Mouse (Mus musculus): ENCODE results near the gene Hpn. TPM values are rescaled to one million over a fixed set of nuclear protein-coding genes. Genes with fewer than 3 reads are reported as not detected.

Hpn gene
- polyA plus RNA-seq, 1 experiment from 2014 or later = 3.0 TPM

- no peaks in the 10 kb centered on the region for H3K27me3 ChIP-seq (ENCODE audit: insufficient read depth, poor library complexity, severe bottlenecking)
- peaks cover 5% of the 10 kb centered on the region; the same call in 1 of the 2 replicates for H3K9me3 ChIP-seq
- H3K27ac ChIP-seq = no peak overlapping the region
- H3K4me1 ChIP-seq (replicated peaks) = peaks cover 47% of the 10 kb centered on the region
- H3K36me3 ChIP-seq = no peaks in the 10 kb centered on the region
- no peak overlapping the region for H3K4me3 ChIP-seq
- DNase-seq (ENCODE audit: low spot score) = no peak
Measured at GRCm38 (mm10) chr7:31082106-31082505, 33.0 kb downstream of the Hpn start.

- H3K27me3 ChIP-seq (ENCODE audit: insufficient read depth, poor library complexity, severe bottlenecking) = no peaks in the 10 kb centered on the region
- WGBS = 53% methylated on average over 1 of the region's 1 CpGs
- H3K4me1 ChIP-seq (replicated peaks) = peaks cover 55% of the 10 kb centered on the region
- H3K9me3 ChIP-seq = peaks cover 5% of the 10 kb centered on the region; the same call in 1 of the 2 replicates
- DNase-seq (ENCODE audit: low spot score) = no peak
- no peaks in the 10 kb centered on the region for H3K36me3 ChIP-seq
- no peak overlapping the region for H3K4me3 ChIP-seq
- 0 out of 2 replicates have a peak overlapping the region, but pooled peaks have one; percentile 36 for H3K27ac ChIP-seq
Measured at GRCm38 (mm10) chr7:31081106-31081505, 34.0 kb downstream of the Hpn start.

- H3K27me3 ChIP-seq (ENCODE audit: insufficient read depth, poor library complexity, severe bottlenecking) = no peaks in the 10 kb centered on the region
Measured at GRCm38 (mm10) chr7:31080611-31081010, 34.5 kb downstream of the Hpn start.

GRCm38 (mm10) chr7:31079670-31080069 lies 35.4 kb downstream of the Hpn start:
- H3K36me3 ChIP-seq = no peaks in the 10 kb centered on the region
- peaks cover 5% of the 10 kb centered on the region; the same call in 1 of the 2 replicates for H3K9me3 ChIP-seq
- no peak for DNase-seq (ENCODE audit: low spot score)
- WGBS = 88% methylated on average over 8 of the region's 8 CpGs
- H3K27me3 ChIP-seq (ENCODE audit: insufficient read depth, poor library complexity, severe bottlenecking) = no peaks in the 10 kb centered on the region
- no peak overlapping the region for H3K4me3 ChIP-seq
- H3K4me1 ChIP-seq (replicated peaks) = peaks cover 44% of the 10 kb centered on the region
- no peak overlapping the region for H3K27ac ChIP-seq

More at GRCm38 (mm10) chr7:31080611-31081010, 34.5 kb downstream of the Hpn start:
- H3K4me3 ChIP-seq = no peak overlapping the region
- H3K36me3 ChIP-seq = no peaks in the 10 kb centered on the region
- no peak for DNase-seq (ENCODE audit: low spot score)
- H3K4me1 ChIP-seq (replicated peaks) = peaks cover 50% of the 10 kb centered on the region
- 55% methylated on average over 3 of the region's 3 CpGs for WGBS
- H3K27ac ChIP-seq = no peak overlapping the region
- H3K9me3 ChIP-seq = peaks cover 5% of the 10 kb centered on the region; the same call in 1 of the 2 replicates

GRCm38 (mm10) chr7:31077885-31078445 lies 37.1 kb downstream of the Hpn start:
- DNase-seq (ENCODE audit: low spot score) = peak; percentile 40
- WGBS = 45% methylated on average over 5 of the region's 5 CpGs
- Histone ChIP-seq H3K27me3 (ENCODE audit: insufficient read depth, poor library complexity, severe bottlenecking) (no peaks in the 10 kb centered on the region), H3K4me3 (no peak overlapping the region), H3K4me1 (replicated peaks) (peaks cover 41% of the 10 kb centered on the region), H3K36me3 (no peaks in the 10 kb centered on the region), H3K27ac (peak overlapping the region; percentile 78), H3K9me3 (peaks cover 5% of the 10 kb centered on the region; the same call in 1 of the 2 replicates)

GRCm38 (mm10) chr7:31077470-31077869 lies 37.6 kb downstream of the Hpn start:
- peak overlapping the region; percentile 78 for H3K27ac ChIP-seq
- no peaks in the 10 kb centered on the region for H3K36me3 ChIP-seq
- no peak overlapping the region for H3K4me3 ChIP-seq
- peaks cover 5% of the 10 kb centered on the region; the same call in 1 of the 2 replicates for H3K9me3 ChIP-seq
- no peaks in the 10 kb centered on the region for H3K27me3 ChIP-seq (ENCODE audit: insufficient read depth, poor library complexity, severe bottlenecking)
- H3K4me1 ChIP-seq (replicated peaks) = peaks cover 42% of the 10 kb centered on the region
- WGBS = 52% methylated on average over 6 of the region's 6 CpGs
- no peak for DNase-seq (ENCODE audit: low spot score)

GRCm38 (mm10) chr7:31076492-31076891 lies 38.6 kb downstream of the Hpn start, which contains the start of gene Fxyd3:
TSS of gene Fxyd3 (minus strand) at chr7:31076704.
- H3K9me3 ChIP-seq = peaks cover 5% of the 10 kb centered on the region; the same call in 1 of the 2 replicates
- no peaks in the 10 kb centered on the region for H3K27me3 ChIP-seq (ENCODE audit: insufficient read depth, poor library complexity, severe bottlenecking)
- WGBS = 65% methylated on average over 5 of the region's 5 CpGs
- no peak within 1 kb of the TSS for H3K4me3 ChIP-seq
- H3K27ac ChIP-seq = peak within 1 kb of the TSS; percentile 78
- no peak for DNase-seq (ENCODE audit: low spot score)
- no peaks in the 10 kb centered on the region for H3K36me3 ChIP-seq
- H3K4me1 ChIP-seq (replicated peaks) = peaks cover 48% of the 10 kb centered on the region

GRCm38 (mm10) chr7:31074713-31075069 lies 40.4 kb downstream of the Hpn start:
- 0 out of 2 replicates have a peak overlapping the region, but pooled peaks have one; percentile 2 for H3K27ac ChIP-seq
- no peaks in the 10 kb centered on the region for H3K36me3 ChIP-seq
- 80% methylated on average over 5 of the region's 5 CpGs for WGBS
- no peak overlapping the region for H3K4me3 ChIP-seq
- no peaks in the 10 kb centered on the region for H3K9me3 ChIP-seq
- no peaks in the 10 kb centered on the region for H3K27me3 ChIP-seq (ENCODE audit: insufficient read depth, poor library complexity, severe bottlenecking)
- no peak for DNase-seq (ENCODE audit: low spot score)
- peaks cover 48% of the 10 kb centered on the region for H3K4me1 ChIP-seq (replicated peaks)

GRCm38 (mm10) chr7:31074061-31074712 lies 40.9 kb downstream of the Hpn start:
- DNase-seq (ENCODE audit: low spot score) = no peak
- no peaks in the 10 kb centered on the region for H3K9me3 ChIP-seq
- H3K36me3 ChIP-seq = no peaks in the 10 kb centered on the region
- H3K27me3 ChIP-seq (ENCODE audit: insufficient read depth, poor library complexity, severe bottlenecking) = no peaks in the 10 kb centered on the region
- 73% methylated on average over 7 of the region's 7 CpGs for WGBS
- peak overlapping the region; percentile 2; the same call in 1 of the 2 replicates for H3K27ac ChIP-seq
- H3K4me3 ChIP-seq = no peak overlapping the region
- peaks cover 48% of the 10 kb centered on the region for H3K4me1 ChIP-seq (replicated peaks)

- H3K4me3 ChIP-seq = no peak overlapping the region
- no peaks in the 10 kb centered on the region for H3K27me3 ChIP-seq (ENCODE audit: insufficient read depth, poor library complexity, severe bottlenecking)
- H3K36me3 ChIP-seq = no peaks in the 10 kb centered on the region
- DNase-seq (ENCODE audit: low spot score) = no peak
- no peaks in the 10 kb centered on the region for H3K9me3 ChIP-seq
- peaks cover 48% of the 10 kb centered on the region for H3K4me1 ChIP-seq (replicated peaks)
- H3K27ac ChIP-seq = peak overlapping the region; percentile 59; the same call in 1 of the 2 replicates
Measured at GRCm38 (mm10) chr7:31073546-31073945, 41.5 kb downstream of the Hpn start.

- Histone ChIP-seq H3K4me1 (replicated peaks) (peaks cover 41% of the 10 kb centered on the region), H3K9me3 (no peaks in the 10 kb centered on the region), H3K27ac (peak overlapping the region; percentile 59; the same call in 1 of the 2 replicates), H3K36me3 (no peaks in the 10 kb centered on the region), H3K4me3 (no peak overlapping the region), H3K27me3 (ENCODE audit: insufficient read depth, poor library complexity, severe bottlenecking) (no peaks in the 10 kb centered on the region)
- DNase-seq (ENCODE audit: low spot score) = peak; percentile 37
- 56% methylated on average over 9 of the region's 9 CpGs for WGBS
Measured at GRCm38 (mm10) chr7:31072326-31072725, 42.8 kb downstream of the Hpn start.

- H3K36me3 ChIP-seq = no peaks in the 10 kb centered on the region
- WGBS = 80% methylated on average over 6 of the region's 6 CpGs
- DNase-seq (ENCODE audit: low spot score) = no peak
Measured at GRCm38 (mm10) chr7:31070324-31070723, 44.8 kb downstream of the Hpn start.

GRCm38 (mm10) chr7:31069491-31069890 lies 45.6 kb downstream of the Hpn start:
- Histone ChIP-seq H3K4me1 (replicated peaks) (peaks cover 29% of the 10 kb centered on the region), H3K27me3 (ENCODE audit: insufficient read depth, poor library complexity, severe bottlenecking) (no peaks in the 10 kb centered on the region), H3K27ac (no peak overlapping the region), H3K36me3 (no peaks in the 10 kb centered on the region), H3K4me3 (no peak overlapping the region), H3K9me3 (no peaks in the 10 kb centered on the region)
- WGBS = 86% methylated on average over 14 of the region's 14 CpGs
- DNase-seq (ENCODE audit: low spot score) = no peak

More at GRCm38 (mm10) chr7:31070324-31070723, 44.8 kb downstream of the Hpn start:
- no peak overlapping the region for H3K4me3 ChIP-seq
- H3K27me3 ChIP-seq (ENCODE audit: insufficient read depth, poor library complexity, severe bottlenecking) = no peaks in the 10 kb centered on the region
- H3K27ac ChIP-seq = peak overlapping the region; percentile 8; the same call in 1 of the 2 replicates
- H3K9me3 ChIP-seq = no peaks in the 10 kb centered on the region
- H3K4me1 ChIP-seq (replicated peaks) = peaks cover 35% of the 10 kb centered on the region
